Mouse (Mus musculus) forebrain, postnatal 0 days (tissue): ENCODE results near the gene Icam5. TPM values are rescaled to one million over a fixed set of nuclear protein-coding genes. Genes with fewer than 3 reads are reported as not detected.

Experiments
- ATAC-seq: fragments of 200-750 bp; cut with Nextera tagmentation; 2 replicates; pipeline ENCODE4 v1.8.0; 2017; ENCODE audit warnings: mild to moderate bottlenecking, moderate library complexity
- DNase-seq: peaks from one replicate; pipeline ENCODE4 v3.0.0-alpha.2; 2015
- H3K27ac ChIP-seq: fragments of 300-500 bp; sonication (generic); 2 replicates; pipeline ENCODE4 v1.5.1; 2014; ENCODE audit warnings: low read depth, mild to moderate bottlenecking, antibody characterized with exemption, low read length, moderate library complexity, mixed read lengths
- H3K27me3 ChIP-seq: fragments of 300-500 bp; sonication (generic); 2 replicates; pipeline ENCODE4 v1.6.1; 2014; ENCODE audit warnings: mild to moderate bottlenecking, low read length, mixed read lengths; ENCODE audit not compliant: insufficient read depth
- H3K36me3 ChIP-seq: fragments of 300-500 bp; sonication (generic); 2 replicates; pipeline ENCODE4 v1.6.1; 2014; ENCODE audit warnings: mild to moderate bottlenecking, moderate library complexity; ENCODE audit not compliant: insufficient read depth
- H3K4me1 ChIP-seq: fragments of 300-500 bp; sonication (generic); 2 replicates; pipeline ENCODE4 v1.6.1; 2014; ENCODE audit warnings: antibody characterized with exemption; ENCODE audit not compliant: insufficient read depth
- H3K4me2 ChIP-seq: fragments of 300-500 bp; sonication (generic); 2 replicates; pipeline ENCODE4 v1.6.1; 2014; ENCODE audit warnings: low read depth, mild to moderate bottlenecking, moderate library complexity
- H3K4me3 ChIP-seq: fragments of 300-500 bp; sonication (generic); 2 replicates; pipeline ENCODE4 v1.5.1; 2014; ENCODE audit warnings: low read depth, low read length, mixed read lengths
- H3K9ac ChIP-seq: fragments of 300-500 bp; sonication (generic); 2 replicates; pipeline ENCODE4 v1.6.1; 2014; ENCODE audit warnings: mild to moderate bottlenecking
- H3K9me3 ChIP-seq: fragments of 300-500 bp; sonication (generic); 2 replicates; pipeline ENCODE4 v1.6.1; 2016; ENCODE audit warnings: low read length
- CTCF ChIP-seq: sonication (generic); IDR thresholded peaks from 2 replicates; pipeline ENCODE4 v1.5.1; 2016; ENCODE audit warnings: antibody characterized with exemption, control low read depth, low read depth
- WGBS: fragments of 180-500 bp; shearing (Covaris S2); extraction: QIAGEN DNeasy Blood & Tissue Kit; methylation state at CpG from one replicate; pipeline ENCODE4 v1.1.7; 2014; 5-methylcytosine and 5-hydroxymethylcytosine counted together
- microRNA counts: library from miRNA; unstranded; fragments of <30 nt; microRNA quantifications from one replicate; lab custom pipeline; 2015
- microRNA-seq, 2 experiments: library from miRNA; unstranded; fragments of <30 nt; microRNA quantifications; one replicate each; pipeline ENCODE4; 2016
- polyA plus RNA-seq: library from polyadenylated mRNA; unstranded; fragments of >200 nt; fragmentation: Nextera tagmentation; extraction: Ambion mirVana; gene quantifications from 2 replicates; pipeline ENCODE4 v1.2.1, GENCODE M21; 2015
- total RNA-seq: library from RNA; depleted of rRNA; stranded (reverse); fragments of >200 nt; gene quantifications from 2 replicates; pipeline ENCODE4 v1.2.3, GENCODE M21; 2014; rRNA removed

The Icam5 gene
- total and polyA plus RNA-seq, 2 experiments from 2014 or later: 10.3 to 17.2 TPM

GRCm38 (mm10) chr9:21075625-21076024, 43.8 kb downstream of the Icam5 start:
- H3K36me3 ChIP-seq: peaks cover 52% of the 10 kb centered on the region
- H3K9ac ChIP-seq: no peak overlapping the region
- no peak for TF ChIP-seq CTCF
- DNase-seq (no peak), ATAC-seq (no peak)
- no peaks in the 10 kb centered on the region for H3K27me3 ChIP-seq
- H3K9me3 ChIP-seq: no peaks in the 10 kb centered on the region
- WGBS: 83% methylated on average over 3 of the region's 3 CpGs
- H3K4me2 ChIP-seq: no peak overlapping the region
- H3K4me3 ChIP-seq: no peak overlapping the region
- H3K4me1 ChIP-seq: peaks cover 7% of the 10 kb centered on the region; the same call in 1 of the 2 replicates
- H3K27ac ChIP-seq: no peak overlapping the region

GRCm38 (mm10) chr9:21081127-21081526, 49.3 kb downstream of the Icam5 start:
- H3K4me3 ChIP-seq: no peak overlapping the region
- no peaks in the 10 kb centered on the region for H3K9me3 ChIP-seq
- ATAC-seq: no peak
- TF ChIP-seq CTCF: no peak
- H3K4me1 ChIP-seq: no peaks in the 10 kb centered on the region
- H3K36me3 ChIP-seq: peaks cover 82% of the 10 kb centered on the region
- 83% methylated on average over 9 of the region's 9 CpGs for WGBS
- DNase-seq: no peak
- no peak overlapping the region for H3K9ac ChIP-seq
- no peak overlapping the region for H3K4me2 ChIP-seq
- H3K27ac ChIP-seq: no peak overlapping the region
- no peaks in the 10 kb centered on the region for H3K27me3 ChIP-seq

DNA sequence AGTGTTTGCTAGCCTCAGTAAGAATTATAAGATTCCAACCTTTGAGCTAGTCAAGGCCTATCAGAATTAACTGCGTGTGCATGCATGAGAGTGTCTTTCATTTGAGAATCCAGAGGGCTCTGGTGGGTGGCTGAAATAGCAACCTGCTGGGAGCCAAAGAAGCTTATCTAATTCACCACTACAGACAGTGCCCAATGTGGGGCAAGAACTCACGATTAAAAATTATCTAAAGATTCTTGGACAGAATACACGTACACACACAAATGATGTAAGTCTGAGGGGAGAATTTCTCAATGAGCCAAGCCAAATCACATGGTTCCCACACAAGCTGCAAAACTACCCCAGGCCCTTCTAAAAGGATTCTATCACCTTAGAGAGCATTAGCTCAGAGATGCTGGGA, 51.5 kb downstream of the Icam5 start:
- Histone ChIP-seq H3K4me1 (no peaks in the 10 kb centered on the region), H3K4me3 (no peak overlapping the region), H3K27me3 (no peaks in the 10 kb centered on the region), H3K9ac (no peak overlapping the region), H3K9me3 (no peaks in the 10 kb centered on the region), H3K36me3 (peaks cover 81% of the 10 kb centered on the region), H3K4me2 (no peak overlapping the region), H3K27ac (no peak overlapping the region)
- DNase-seq (no peak), ATAC-seq (no peak)
- WGBS: 71% methylated on average over 3 of the region's 3 CpGs
- TF ChIP-seq CTCF: no peak

MicroRNA genes within 50 kb of the gene (microRNA counts, 519-probe panel; counts per million panel counts)
- not detected for microRNA mmu-miR-1900 (lab: Ali Mortazavi, UCI)

Small RNAs within 50 kb of the gene (microRNA-seq; reads per million reads assigned to microRNA genes)
- 0 to 0.12 reads per million in 2 experiments for gene Mir1900
- 0 to 0.24 reads per million in 2 experiments for gene Mir7082

Other genes starting within 250 kb of the Icam5 start
- gene Col5a3, start 217.0 kb upstream of the Icam5 start, total RNA-seq: 1.2 and 3.7 TPM in 2 replicates
- gene Col5a3, start 217.0 kb upstream of the Icam5 start, polyA plus RNA-seq: 0.40 TPM in 2 replicates
- gene Rdh8, start 213.6 kb upstream of the Icam5 start, total RNA-seq: not detected in 2 replicates
- gene Rdh8, start 213.6 kb upstream of the Icam5 start, polyA plus RNA-seq: not detected in 2 replicates
- gene A230050P20Rik, start 163.4 kb upstream of the Icam5 start, total RNA-seq: 18.0 and 22.1 TPM in 2 replicates
- gene A230050P20Rik, start 163.4 kb upstream of the Icam5 start, polyA plus RNA-seq: 5.0 and 19.6 TPM in 2 replicates
- gene Angptl6, start 152.3 kb upstream of the Icam5 start, total RNA-seq: 8.6 and 13.8 TPM in 2 replicates
- 16.4 and 20.6 TPM in 2 replicates for gene Angptl6, start 152.3 kb upstream of the Icam5 start, polyA plus RNA-seq
- gene Ppan, start 143.9 kb upstream of the Icam5 start, total RNA-seq: 55.5 and 72.4 TPM in 2 replicates
- 40.7 and 43.1 TPM in 2 replicates for gene Ppan, start 143.9 kb upstream of the Icam5 start, polyA plus RNA-seq
- 129 and 137 TPM in 2 replicates for gene Eif3g, start 133.4 kb upstream of the Icam5 start, total RNA-seq
- gene Eif3g, start 133.4 kb upstream of the Icam5 start, polyA plus RNA-seq: 232 and 242 TPM in 2 replicates
- gene Dnmt1, start 72.2 kb upstream of the Icam5 start, total RNA-seq: 83.1 and 101 TPM in 2 replicates
- 36.2 and 39.9 TPM in 2 replicates for gene Dnmt1, start 72.2 kb upstream of the Icam5 start, polyA plus RNA-seq
- 3.7 and 4.0 TPM in 2 replicates for gene S1pr2, start 55.3 kb upstream of the Icam5 start, total RNA-seq
- 5.1 and 5.7 TPM in 2 replicates for gene S1pr2, start 55.3 kb upstream of the Icam5 start, polyA plus RNA-seq
- gene Mrpl4, start 29.3 kb upstream of the Icam5 start, total RNA-seq: 59.9 and 77.8 TPM in 2 replicates
- gene Mrpl4, start 29.3 kb upstream of the Icam5 start, polyA plus RNA-seq: 101 and 111 TPM in 2 replicates
- 3.2 and 3.7 TPM in 2 replicates for gene Icam1, start 16.1 kb upstream of the Icam5 start, total RNA-seq
- 3.1 and 3.6 TPM in 2 replicates for gene Icam1, start 16.1 kb upstream of the Icam5 start, polyA plus RNA-seq
- gene Icam4, start 2.7 kb upstream of the Icam5 start, total RNA-seq: not detected in 2 replicates
- not detected in 2 replicates for gene Icam4, start 2.7 kb upstream of the Icam5 start, polyA plus RNA-seq
- gene Zglp1, start 35.0 kb downstream of the Icam5 start, total RNA-seq: not detected in 2 replicates
- 0.56 and 0.84 TPM in 2 replicates for gene Zglp1, start 35.0 kb downstream of the Icam5 start, polyA plus RNA-seq
- gene Gm49373, start 41.0 kb downstream of the Icam5 start, total RNA-seq: 1.5 and 2.6 TPM in 2 replicates
- gene Gm49373, start 41.0 kb downstream of the Icam5 start, polyA plus RNA-seq: 0.74 and 0.79 TPM in 2 replicates
- 63.2 and 69.2 TPM in 2 replicates for gene Fdx1l, start 41.5 kb downstream of the Icam5 start, total RNA-seq
- gene Fdx1l, start 41.5 kb downstream of the Icam5 start, polyA plus RNA-seq: 79.4 and 94.9 TPM in 2 replicates
- 0.43 and 3.4 TPM in 2 replicates for gene Gm38431, start 59.9 kb downstream of the Icam5 start, total RNA-seq
- 0.34 and 0.44 TPM in 2 replicates for gene Gm38431, start 59.9 kb downstream of the Icam5 start, polyA plus RNA-seq
- 24.5 and 40.3 TPM in 2 replicates for gene Raver1, start 59.9 kb downstream of the Icam5 start, total RNA-seq
- 23.2 and 24.3 TPM in 2 replicates for gene Raver1, start 59.9 kb downstream of the Icam5 start, polyA plus RNA-seq
- gene Tyk2, start 99.2 kb downstream of the Icam5 start, total RNA-seq: 9.4 and 11.0 TPM in 2 replicates
- 3.8 and 5.0 TPM in 2 replicates for gene Tyk2, start 99.2 kb downstream of the Icam5 start, polyA plus RNA-seq
- gene Cdc37, start 117.9 kb downstream of the Icam5 start, total RNA-seq: 39.5 and 42.1 TPM in 2 replicates
- 186 and 191 TPM in 2 replicates for gene Cdc37, start 117.9 kb downstream of the Icam5 start, polyA plus RNA-seq
- gene Pde4a, start 133.6 kb downstream of the Icam5 start, total RNA-seq: 19.8 and 20.0 TPM in 2 replicates
- gene Pde4a, start 133.6 kb downstream of the Icam5 start, polyA plus RNA-seq: 26.2 and 41.6 TPM in 2 replicates
- 68.9 and 72.7 TPM in 2 replicates for gene Keap1, start 207.3 kb downstream of the Icam5 start, total RNA-seq
- 60.0 and 67.0 TPM in 2 replicates for gene Keap1, start 207.3 kb downstream of the Icam5 start, polyA plus RNA-seq
- gene S1pr5, start 216.4 kb downstream of the Icam5 start, total RNA-seq: 2.7 and 2.8 TPM in 2 replicates
- gene S1pr5, start 216.4 kb downstream of the Icam5 start, polyA plus RNA-seq: 1.9 and 2.3 TPM in 2 replicates
- 18.7 and 19.5 TPM in 2 replicates for gene Atg4d, start 233.2 kb downstream of the Icam5 start, total RNA-seq
- 19.9 and 26.4 TPM in 2 replicates for gene Atg4d, start 233.2 kb downstream of the Icam5 start, polyA plus RNA-seq